ENCODE assay signal across 25 mouse cellular contexts in the genomic region with DNA sequence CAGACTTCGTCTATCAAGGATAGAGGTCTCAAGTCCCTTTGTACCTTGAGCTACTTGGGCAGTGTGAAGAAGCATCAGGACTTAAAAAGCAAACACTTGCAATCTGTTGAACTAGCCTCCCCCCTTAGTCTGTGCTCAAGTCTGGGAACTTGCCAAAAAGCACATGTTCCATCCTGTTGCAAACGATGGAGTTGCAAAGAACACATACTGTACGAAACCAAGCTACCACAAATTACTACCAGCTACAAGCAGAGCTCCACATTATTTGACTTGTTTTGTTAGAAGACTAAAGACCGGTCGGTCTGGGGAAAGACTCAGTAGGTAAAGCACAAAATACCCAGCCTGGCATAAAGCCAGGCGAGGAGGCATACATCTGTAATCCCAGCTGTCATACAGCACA. TPM values are rescaled to one million over a fixed set of nuclear protein-coding genes. Genes with fewer than 3 reads are reported as not detected.
A peak's percentile ranks its signal among the peaks of the same experiment; 100 is the strongest.
DNase-seq lines count a peak whose midpoint lies in the region; ATAC-seq and TF ChIP-seq lines count a peak whose summit lies in the region.
"Had no signal": no experiment of that assay in that cellular context is flagged by ENCODE, and none has a peak within 500 bp of the region (broad histone marks: within the 10 kb centered on the region; RNA-seq: fewer than 3 reads in every experiment).

No protein-coding gene starts in this region.

- no peak overlapping the region for H3K4me3 ChIP-seq in lung, embryonic 14.5 days (ENCODE audit: low read depth, low read length)
- H3K4me3 ChIP-seq in embryonic facial prominence, embryonic 13.5 days: no peak overlapping the region
- H3K4me3 ChIP-seq in embryonic facial prominence, embryonic 15.5 days (replicated peaks): no peak overlapping the region
- H3K4me3 ChIP-seq: gastrocnemius, adult 2 months; heart, embryonic 12.5 days; heart, embryonic 15.5 days; hindbrain, embryonic 10.5 days; hindbrain, embryonic 13.5 days; intestine, embryonic 15.5 days had no signal

- H3K9me3 ChIP-seq in lung, embryonic 14.5 days (ENCODE audit: low read depth, low read length): no peaks in the 10 kb centered on the region
- no peaks in the 10 kb centered on the region for H3K9me3 ChIP-seq in embryonic facial prominence, embryonic 13.5 days
- H3K9me3 ChIP-seq in embryonic facial prominence, embryonic 15.5 days (replicated peaks): no peaks in the 10 kb centered on the region
- H3K9me3 ChIP-seq: heart, embryonic 12.5 days; heart, embryonic 15.5 days; hindbrain, embryonic 10.5 days; hindbrain, embryonic 13.5 days; intestine, embryonic 15.5 days had no signal

- TF ChIP-seq CTCF in lung, embryonic 14.5 days (IDR thresholded peaks at IDR 0.05; ENCODE audit: low read depth): no peak

- H3K4me1 ChIP-seq in lung, embryonic 14.5 days (ENCODE audit: insufficient read depth): peaks cover 18% of the 10 kb centered on the region
- peaks cover 59% of the 10 kb centered on the region for H3K4me1 ChIP-seq in embryonic facial prominence, embryonic 13.5 days
- H3K4me1 ChIP-seq in embryonic facial prominence, embryonic 15.5 days: peaks cover 44% of the 10 kb centered on the region

- H3K27ac ChIP-seq in lung, embryonic 14.5 days (ENCODE audit: low read depth): no peak overlapping the region
- H3K27ac ChIP-seq in embryonic facial prominence, embryonic 13.5 days: no peak overlapping the region
- peak overlapping the region; percentile 44; the same call in 1 of the 2 replicates for H3K27ac ChIP-seq in embryonic facial prominence, embryonic 15.5 days (replicated peaks)
- H3K27ac ChIP-seq: gastrocnemius, adult 2 months; heart, embryonic 15.5 days; hindbrain, embryonic 10.5 days; hindbrain, embryonic 13.5 days; intestine, embryonic 15.5 days had no signal

- DNase-seq in lung, embryonic 14.5 days: peak; percentile 53
- DNase-seq in lung, postnatal 25 days (ENCODE audit: low spot score): no peak
- DNase-seq in heart, adult 9 months (ENCODE audit: low spot score in 2 of 2): no peak
- no peak for DNase-seq in cerebellum, adult 9-10 months
- DNase-seq: adrenal gland, adult 2 months; adrenal gland, postnatal 14 days; cerebellum, adult 11-12 months; cerebellum, adult 8-10 months; cerebellum, postnatal 14 days; forebrain, postnatal 0 days; gastrocnemius, adult 2 months; gastrocnemius, postnatal 14 days; heart, adult 11 months; heart, postnatal 10 days; heart, postnatal 36 days had no signal

- H3K4me2 ChIP-seq in lung, embryonic 14.5 days: no peak overlapping the region
- H3K4me2 ChIP-seq in embryonic facial prominence, embryonic 13.5 days: no peak overlapping the region
- H3K4me2 ChIP-seq in embryonic facial prominence, embryonic 15.5 days (replicated peaks): no peak overlapping the region
- H3K4me2 ChIP-seq: heart, embryonic 12.5 days; heart, embryonic 15.5 days; hindbrain, embryonic 13.5 days; intestine, embryonic 15.5 days had no signal

- no peaks in the 10 kb centered on the region for H3K27me3 ChIP-seq in lung, embryonic 14.5 days (ENCODE audit: insufficient read depth, low read length)
- no peaks in the 10 kb centered on the region for H3K27me3 ChIP-seq in embryonic facial prominence, embryonic 13.5 days
- no peaks in the 10 kb centered on the region for H3K27me3 ChIP-seq in embryonic facial prominence, embryonic 15.5 days
- H3K27me3 ChIP-seq: heart, embryonic 12.5 days; heart, embryonic 15.5 days; hindbrain, embryonic 13.5 days; intestine, embryonic 15.5 days had no signal

- WGBS in lung, embryonic 14.5 days: 56% methylated on average over 6 of the region's 6 CpGs
- WGBS in embryonic facial prominence, embryonic 13.5 days: 44% methylated on average over 6 of the region's 6 CpGs
- WGBS in embryonic facial prominence, embryonic 15.5 days: 40% methylated on average over 6 of the region's 6 CpGs

- H3K9ac ChIP-seq in lung, embryonic 14.5 days: no peak overlapping the region
- H3K9ac ChIP-seq in embryonic facial prominence, embryonic 13.5 days: no peak overlapping the region
- no peak overlapping the region for H3K9ac ChIP-seq in embryonic facial prominence, embryonic 15.5 days
- H3K9ac ChIP-seq: forebrain, postnatal 0 days; heart, embryonic 12.5 days; heart, embryonic 15.5 days; hindbrain, embryonic 13.5 days; intestine, embryonic 15.5 days had no signal

- no peaks in the 10 kb centered on the region for H3K36me3 ChIP-seq in lung, embryonic 14.5 days (ENCODE audit: insufficient read depth)
- H3K36me3 ChIP-seq in embryonic facial prominence, embryonic 13.5 days: no peaks in the 10 kb centered on the region
- no peaks in the 10 kb centered on the region for H3K36me3 ChIP-seq in embryonic facial prominence, embryonic 15.5 days
- H3K36me3 ChIP-seq: heart, embryonic 12.5 days; heart, embryonic 15.5 days; hindbrain, embryonic 10.5 days; hindbrain, embryonic 13.5 days; intestine, embryonic 15.5 days had no signal

- no peak for ATAC-seq in lung, embryonic 14.5 days (ENCODE audit: insufficient read depth)
- peak; percentile 40 for ATAC-seq in embryonic facial prominence, embryonic 13.5 days (ENCODE audit: insufficient number of reproducible peaks, insufficient read depth, low FRiP score, low TSS enrichment, low read depth)
- no peak for ATAC-seq in embryonic facial prominence, embryonic 15.5 days (ENCODE audit: insufficient number of reproducible peaks, low FRiP score, low TSS enrichment, low read depth)
- ATAC-seq: CD4-positive, CD25-positive, alpha-beta regulatory T cell, adult 4 months; forebrain, embryonic 14.5 days; forebrain, postnatal 0 days; hindbrain, embryonic 16.5 days; intestine, embryonic 15.5 days had no signal

RNA-seq across cellular contexts. Expression of a gene that starts 19.3 kb away (rescaled TPM):
- polyA plus RNA-seq in lung, embryonic 14.5 days (2014; fragmentation: Nextera tagmentation; extraction: Ambion mirVana): 44.9 and 45.5 TPM in 2 replicates
- 39.7 and 42.0 TPM in 2 replicates for polyA plus RNA-seq in embryonic facial prominence, embryonic 13.5 days (2015; fragmentation: Nextera tagmentation; extraction: Ambion mirVana)
- 31.3 and 33.6 TPM in 2 replicates for polyA plus RNA-seq in embryonic facial prominence, embryonic 15.5 days (2015; fragmentation: Nextera tagmentation; extraction: Ambion mirVana)
- polyA plus RNA-seq: CD4-positive, CD25-positive, alpha-beta regulatory T cell, adult 4 months had no signal
